Mouse (Mus musculus): Measurements from ENCODE around the gene Plcg1. TPM values are rescaled to one million over a fixed set of nuclear protein-coding genes. Genes with fewer than 3 reads are reported as not detected.

The Plcg1 gene
- polyA plus RNA-seq, 1 experiment from 2014 or later, result 80.5 TPM

- H3K4me2 ChIP-seq (replicated peaks), result no peak overlapping the region
- no peak for ATAC-seq (replicated peaks)
- no peak overlapping the region for H3K27ac ChIP-seq (replicated peaks)
- H3K4me1 ChIP-seq, result peaks cover 21% of the 10 kb centered on the region
- no peak overlapping the region for H3K9ac ChIP-seq (replicated peaks)
- 83% methylated on average over 6 of the region's 6 CpGs for WGBS
- no peak overlapping the region for H3K4me3 ChIP-seq
- H3K27me3 ChIP-seq, result no peaks in the 10 kb centered on the region
- peaks cover 39% of the 10 kb centered on the region for H3K36me3 ChIP-seq
- no peaks in the 10 kb centered on the region for H3K9me3 ChIP-seq
These were observed 4.9 kb upstream of the Plcg1 start for GRCm38 (mm10) chr2:160725877-160726864.

DNA sequence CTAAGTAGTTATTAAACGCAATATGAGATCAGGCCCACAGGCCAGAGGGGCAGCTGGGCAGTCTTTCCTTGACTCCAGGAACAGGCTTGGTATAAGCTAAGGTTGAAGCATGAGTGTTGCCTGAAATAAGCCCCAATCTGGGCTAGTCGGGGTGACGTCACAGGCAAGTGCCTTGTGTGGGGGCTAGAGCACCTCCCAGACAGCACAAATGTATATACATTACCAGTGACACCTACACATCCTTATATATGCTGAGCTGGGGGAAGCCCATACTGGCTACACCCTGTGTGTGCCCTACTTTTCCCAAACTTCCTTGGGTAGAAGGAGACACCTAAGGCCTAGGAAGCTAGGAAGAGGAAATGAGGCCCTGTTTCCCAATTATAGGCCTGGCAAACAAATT, 2.1 kb upstream of the Plcg1 start:
- H3K27ac ChIP-seq (replicated peaks), result no peak overlapping the region
- no peaks in the 10 kb centered on the region for H3K9me3 ChIP-seq
- no peak for ATAC-seq (replicated peaks)
- no peak overlapping the region for H3K9ac ChIP-seq (replicated peaks)
- no peaks in the 10 kb centered on the region for H3K27me3 ChIP-seq
- no peak overlapping the region for H3K4me2 ChIP-seq (replicated peaks)
- H3K36me3 ChIP-seq, result peaks cover 15% of the 10 kb centered on the region
- H3K4me3 ChIP-seq, result no peak overlapping the region
- 82% methylated on average over 3 of the region's 3 CpGs for WGBS
- peaks cover 40% of the 10 kb centered on the region for H3K4me1 ChIP-seq

- no peak for ATAC-seq (replicated peaks)
- no peak overlapping the region for H3K4me2 ChIP-seq (replicated peaks)
- H3K4me3 ChIP-seq, result no peak overlapping the region
- peaks cover 44% of the 10 kb centered on the region for H3K4me1 ChIP-seq
- H3K27me3 ChIP-seq, result no peaks in the 10 kb centered on the region
- H3K36me3 ChIP-seq, result peaks cover 10% of the 10 kb centered on the region
- H3K9ac ChIP-seq (replicated peaks), result no peak overlapping the region
- H3K27ac ChIP-seq (replicated peaks), result no peak overlapping the region
- WGBS, result 73% methylated on average over 2 of the region's 2 CpGs
- H3K9me3 ChIP-seq, result no peaks in the 10 kb centered on the region
These were observed 1.7 kb upstream of the Plcg1 start for GRCm38 (mm10) chr2:160729436-160729835.

- peak overlapping the region; percentile 99 for H3K27ac ChIP-seq (replicated peaks)
- H3K4me2 ChIP-seq (replicated peaks), result peak overlapping the region; percentile 93
- peaks cover 8% of the 10 kb centered on the region for H3K36me3 ChIP-seq
- peaks cover 51% of the 10 kb centered on the region for H3K4me1 ChIP-seq
- H3K4me3 ChIP-seq, result peak overlapping the region; percentile 97
- H3K9ac ChIP-seq (replicated peaks), result peak overlapping the region; percentile 100
- H3K27me3 ChIP-seq, result no peaks in the 10 kb centered on the region
- H3K9me3 ChIP-seq, result no peaks in the 10 kb centered on the region
- no peak; the same call in 1 of the 2 replicates for ATAC-seq (replicated peaks)
- 39% methylated on average over 17 of the region's 17 CpGs for WGBS
These were observed 976 bp upstream of the Plcg1 start for GRCm38 (mm10) chr2:160729851-160730796.

GRCm38 (mm10) chr2:160730797-160731116, 343 bp upstream of the Plcg1 start:
- Histone ChIP-seq H3K4me2 (replicated peaks) (peak overlapping the region; percentile 93), H3K27ac (replicated peaks) (peak overlapping the region; percentile 99), H3K4me3 (peak overlapping the region; percentile 97), H3K27me3 (no peaks in the 10 kb centered on the region), H3K4me1 (peaks cover 57% of the 10 kb centered on the region), H3K36me3 (peaks cover 7% of the 10 kb centered on the region), H3K9ac (replicated peaks) (peak overlapping the region; percentile 100), H3K9me3 (no peaks in the 10 kb centered on the region)
- no peak for ATAC-seq (replicated peaks)
- 5% methylated on average over 19 of the region's 19 CpGs for WGBS

DNA sequence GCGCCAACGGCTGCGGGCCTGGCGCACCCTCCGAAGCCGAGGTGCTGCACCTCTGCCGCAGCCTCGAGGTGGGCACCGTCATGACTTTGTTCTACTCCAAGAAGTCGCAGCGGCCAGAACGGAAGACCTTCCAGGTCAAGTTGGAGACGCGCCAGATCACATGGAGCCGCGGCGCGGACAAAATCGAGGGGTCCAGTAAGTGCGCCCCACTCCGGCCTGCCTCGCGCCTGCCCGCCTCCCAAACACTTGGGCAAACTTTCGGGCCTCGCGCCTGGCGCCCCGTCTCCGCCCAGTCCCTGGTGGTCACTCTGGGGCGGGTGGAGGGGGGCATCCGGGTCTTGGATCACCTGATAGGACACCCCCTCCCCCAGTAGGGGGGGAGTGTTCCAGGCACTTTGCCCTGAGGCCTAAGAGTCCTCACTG, 750 bp downstream of the Plcg1 start:
- H3K9ac ChIP-seq (replicated peaks), result peak overlapping the region; percentile 100
- H3K27me3 ChIP-seq, result no peaks in the 10 kb centered on the region
- peak overlapping the region; percentile 99 for H3K27ac ChIP-seq (replicated peaks)
- peaks cover 10% of the 10 kb centered on the region for H3K36me3 ChIP-seq
- 0 out of 2 replicates have a peak, but pooled peaks have one; percentile 2 for ATAC-seq (replicated peaks)
- peaks cover 54% of the 10 kb centered on the region for H3K4me1 ChIP-seq
- peak overlapping the region; percentile 97 for H3K4me3 ChIP-seq
- WGBS, result under 1% methylated on average over 32 of the region's 32 CpGs
- peak overlapping the region; percentile 93 for H3K4me2 ChIP-seq (replicated peaks)
- H3K9me3 ChIP-seq, result no peaks in the 10 kb centered on the region

- WGBS, result 45% methylated on average over 9 of the region's 9 CpGs
- Histone ChIP-seq H3K27me3 (no peaks in the 10 kb centered on the region), H3K4me2 (replicated peaks) (peak overlapping the region; percentile 93), H3K27ac (replicated peaks) (peak overlapping the region; percentile 99; the same call in 1 of the 2 replicates), H3K4me3 (peak overlapping the region; percentile 97), H3K4me1 (peaks cover 56% of the 10 kb centered on the region), H3K9ac (replicated peaks) (peak overlapping the region; percentile 100), H3K9me3 (no peaks in the 10 kb centered on the region), H3K36me3 (peaks cover 14% of the 10 kb centered on the region)
- ATAC-seq (replicated peaks), result no peak
These were observed 1.4 kb downstream of the Plcg1 start for GRCm38 (mm10) chr2:160732420-160732995.

DNA sequence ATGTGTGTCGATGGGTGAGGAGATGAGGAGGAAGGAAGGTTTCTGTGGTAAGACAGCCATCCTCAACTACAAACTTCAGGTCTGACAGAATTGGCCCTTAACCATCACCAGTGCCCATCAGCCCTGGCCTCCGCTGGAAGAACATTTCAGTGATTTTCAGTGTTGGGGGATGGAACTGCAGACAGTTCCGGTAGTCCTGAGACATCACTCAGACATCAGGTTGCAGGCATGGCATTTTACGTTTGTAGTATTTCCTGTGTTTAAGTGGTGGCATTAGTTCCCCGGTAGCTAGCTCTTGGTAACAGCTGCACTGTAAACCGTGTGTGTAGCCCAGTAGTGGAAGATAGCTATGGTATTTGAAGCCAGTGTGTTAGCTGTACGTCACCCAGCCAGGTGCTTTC, 2.0 kb downstream of the Plcg1 start:
- no peaks in the 10 kb centered on the region for H3K9me3 ChIP-seq
- H3K27me3 ChIP-seq, result no peaks in the 10 kb centered on the region
- H3K4me1 ChIP-seq, result peaks cover 56% of the 10 kb centered on the region
- no peak overlapping the region for H3K27ac ChIP-seq (replicated peaks)
- no peak for ATAC-seq (replicated peaks)
- peak overlapping the region; percentile 97 for H3K4me3 ChIP-seq
- peak overlapping the region; percentile 100 for H3K9ac ChIP-seq (replicated peaks)
- H3K36me3 ChIP-seq, result peaks cover 14% of the 10 kb centered on the region
- WGBS, result 58% methylated on average over 7 of the region's 7 CpGs
- peak overlapping the region; percentile 93 for H3K4me2 ChIP-seq (replicated peaks)

DNA sequence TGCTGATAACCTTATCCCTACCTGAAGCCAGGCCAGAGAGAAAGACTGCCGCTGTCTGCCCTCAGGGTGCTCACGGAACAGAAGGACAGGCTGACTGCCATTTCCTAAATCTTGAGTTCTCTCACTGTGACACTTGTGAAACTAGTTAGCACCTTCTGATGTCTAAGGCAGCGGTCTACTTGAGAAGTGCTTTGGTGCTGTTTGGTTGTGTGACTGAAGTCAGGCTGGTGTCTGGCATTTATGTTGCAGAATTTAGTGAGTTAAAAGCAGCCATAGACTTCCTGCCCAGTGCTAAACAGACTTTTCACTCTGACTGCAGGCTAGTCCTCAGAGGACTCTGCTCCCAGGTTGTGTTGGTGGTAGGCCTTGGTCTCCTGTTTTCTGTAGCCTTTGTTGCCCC, 3.2 kb downstream of the Plcg1 start:
- H3K27ac ChIP-seq (replicated peaks), result no peak overlapping the region
- H3K36me3 ChIP-seq, result peaks cover 14% of the 10 kb centered on the region
- peak overlapping the region; percentile 97; the same call in 1 of the 2 replicates for H3K4me3 ChIP-seq
- H3K4me2 ChIP-seq (replicated peaks), result peak overlapping the region; percentile 93
- WGBS, result 83% methylated on average over 3 of the region's 3 CpGs
- ATAC-seq (replicated peaks), result no peak
- H3K27me3 ChIP-seq, result no peaks in the 10 kb centered on the region
- H3K4me1 ChIP-seq, result peaks cover 65% of the 10 kb centered on the region
- no peaks in the 10 kb centered on the region for H3K9me3 ChIP-seq
- H3K9ac ChIP-seq (replicated peaks), result no peak overlapping the region

GRCm38 (mm10) chr2:160735706-160736310, 4.7 kb downstream of the Plcg1 start:
- H3K27ac ChIP-seq (replicated peaks), result no peak overlapping the region
- H3K4me1 ChIP-seq, result peaks cover 70% of the 10 kb centered on the region
- WGBS, result 91% methylated on average over 5 of the region's 5 CpGs
- ATAC-seq (replicated peaks), result no peak
- H3K36me3 ChIP-seq, result peaks cover 14% of the 10 kb centered on the region
- no peaks in the 10 kb centered on the region for H3K27me3 ChIP-seq
- no peak overlapping the region for H3K4me2 ChIP-seq (replicated peaks)
- H3K9ac ChIP-seq (replicated peaks), result no peak overlapping the region
- no peaks in the 10 kb centered on the region for H3K9me3 ChIP-seq
- H3K4me3 ChIP-seq, result no peak overlapping the region

- Histone ChIP-seq H3K27me3 (no peaks in the 10 kb centered on the region), H3K4me2 (replicated peaks) (no peak overlapping the region), H3K9ac (replicated peaks) (no peak overlapping the region), H3K4me3 (no peak overlapping the region), H3K36me3 (peaks cover 14% of the 10 kb centered on the region), H3K27ac (replicated peaks) (no peak overlapping the region), H3K9me3 (no peaks in the 10 kb centered on the region), H3K4me1 (peaks cover 75% of the 10 kb centered on the region)
- WGBS, result 89% methylated on average over 3 of the region's 3 CpGs
- ATAC-seq (replicated peaks), result no peak
These were observed 5.4 kb downstream of the Plcg1 start for GRCm38 (mm10) chr2:160736466-160736865.

Measured in forebrain, embryonic 15.5 days (tissue).